Mouse (Mus musculus) embryonic fibroblast, embryonic 13.5 days (primary cell): ENCODE measurements around the gene Mapkbp1.

Experiments used
- CTCF ChIP-seq: IDR thresholded peaks from 2 replicates; pipeline ENCODE4 v1.5.1; 2011; ENCODE audit warnings: mild to moderate bottlenecking, control low read depth, low read length, moderate library complexity, borderline replicate concordance; ENCODE audit not compliant: insufficient read depth
- POLR2A ChIP-seq: IDR thresholded peaks from 2 replicates; pipeline ENCODE4 v1.6.1; 2011; ENCODE audit warnings: low read depth, mild to moderate bottlenecking, control low read depth, low read length, moderate library complexity

- TF ChIP-seq POLR2A (no peak), CTCF (no peak)
These were observed 51.8 kb downstream of the Mapkbp1 start for GRCm38 (mm10) chr2:120024337-120024736.
